Comparison of ENCODE assay signal across 9 mouse cellular contexts in the genomic region with DNA sequence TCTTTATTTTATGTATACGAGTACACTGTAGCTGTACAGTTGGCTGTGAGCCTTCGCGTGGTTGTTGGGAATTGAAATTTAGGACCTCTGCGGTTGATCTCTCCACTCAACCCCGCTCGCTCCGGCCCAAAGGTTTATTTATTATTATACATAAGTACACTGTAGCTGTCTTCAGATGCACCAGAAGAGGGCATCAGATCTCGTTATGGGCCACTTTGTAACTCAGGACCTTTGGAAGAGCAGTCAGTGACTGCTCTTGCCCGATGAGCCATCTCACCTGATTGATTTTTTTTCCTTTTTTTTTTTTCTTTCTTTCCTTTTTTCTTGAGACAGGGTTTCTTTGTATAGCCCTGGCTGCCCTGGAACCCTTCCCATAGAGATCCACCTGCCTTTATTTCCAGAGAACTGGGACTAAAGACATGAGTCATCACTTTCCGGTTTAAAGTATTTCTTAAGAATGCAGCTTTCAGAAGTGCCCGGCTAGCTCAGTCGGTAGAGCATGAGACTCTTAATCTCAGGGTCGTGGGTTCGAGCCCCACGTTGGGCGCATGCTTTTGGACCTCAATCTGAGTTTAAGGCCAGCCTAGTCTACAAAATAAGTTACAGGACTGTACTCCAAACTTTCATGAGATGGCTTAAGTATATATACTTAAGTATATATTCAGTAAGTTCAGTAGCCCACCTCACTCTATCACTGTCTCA. TPM values are rescaled to one million over a fixed set of nuclear protein-coding genes. Genes with fewer than 3 reads are reported as not detected.
DNase-seq lines count a peak whose midpoint lies in the region; ATAC-seq and TF ChIP-seq lines count a peak whose summit lies in the region.
"Had no signal": no experiment of that assay in that cellular context is flagged by ENCODE, and none has a peak within 500 bp of the region (broad histone marks: within the 10 kb centered on the region; RNA-seq: fewer than 3 reads in every experiment).

No protein-coding gene starts in this region.

- H3K9me3 ChIP-seq in ES-E14 (ENCODE audit: control insufficient read depth, insufficient read depth, low read depth, low read length), result no peaks in the 10 kb centered on the region
- no peaks in the 10 kb centered on the region for H3K9me3 ChIP-seq in hindbrain, embryonic 15.5 days
- H3K9me3 ChIP-seq in liver, embryonic 11.5 days (ENCODE audit: control insufficient read depth, low read length), result no peaks in the 10 kb centered on the region
- no peaks in the 10 kb centered on the region for H3K9me3 ChIP-seq in forebrain, embryonic 15.5 days

- in situ Hi-C loops in ES-E14 (cut with MboI; ENCODE audit: low sequenced_read_pairs in 2 of 2, unreplicated experiment in 2 of 2), result loop anchor here in 1 of 2 experiments (25.0 kb wide), 1 partner anchor 91 kb away; no protein-coding TSS in a partner anchor

- H3K4me1 ChIP-seq in ES-E14 (ENCODE audit: control insufficient read depth in 2 of 2, insufficient read depth in 2 of 2, low read length in 2 of 2, poor library complexity in 1 of 2), result peaks cover 0 to 10% of the 10 kb centered on the region in 2 experiments; a peak in 2 of 4 replicates
- no peaks in the 10 kb centered on the region for H3K4me1 ChIP-seq in hindbrain, embryonic 15.5 days (replicated peaks)
- peaks cover 21% of the 10 kb centered on the region for H3K4me1 ChIP-seq in liver, embryonic 11.5 days (replicated peaks; ENCODE audit: control insufficient read depth, insufficient read depth, low read length)
- no peaks in the 10 kb centered on the region; the same call in 1 of the 2 replicates for H3K4me1 ChIP-seq in forebrain, embryonic 15.5 days

- no peaks in the 10 kb centered on the region for H3K36me3 ChIP-seq in ES-E14 (ENCODE audit: control insufficient read depth, insufficient read depth, low read length, poor library complexity, severe bottlenecking)
- no peaks in the 10 kb centered on the region for H3K36me3 ChIP-seq in hindbrain, embryonic 15.5 days
- no peaks in the 10 kb centered on the region for H3K36me3 ChIP-seq in liver, embryonic 11.5 days (ENCODE audit: control insufficient read depth, insufficient read depth, low read length)
- H3K36me3 ChIP-seq in forebrain, embryonic 15.5 days, result no peaks in the 10 kb centered on the region

- peak overlapping the region; percentile 12 to 39; a peak in 3 of 4 replicates for H3K4me3 ChIP-seq in ES-E14 (ENCODE audit: insufficient read depth in 1 of 2, low read depth in 1 of 2, low read length in 2 of 2, poor library complexity in 1 of 2, severe bottlenecking in 1 of 2)
- no peak overlapping the region for H3K4me3 ChIP-seq in hindbrain, embryonic 15.5 days
- H3K4me3 ChIP-seq in liver, embryonic 11.5 days (ENCODE audit: low read depth, low read length), result peak overlapping the region; percentile 43
- no peak overlapping the region for H3K4me3 ChIP-seq in forebrain, embryonic 15.5 days

- DNase-seq in layer of hippocampus, postnatal 36 days, result peak; percentile 16 to 46
- no peak for DNase-seq in layer of hippocampus, adult 11-12 months (ENCODE audit: low spot score)
- no peak for DNase-seq in ES-E14 (ENCODE audit: low read depth, low spot score)
- peak; percentile 75 for DNase-seq in liver, embryonic 11.5 days (ENCODE audit: low spot score)
- DNase-seq in thymus, postnatal 25 days, result peak; percentile 30

- H3K27me3 ChIP-seq in hindbrain, embryonic 15.5 days, result 0 out of 2 replicates have a peak, but pooled peaks cover 18% of the 10 kb centered on the region
- 0 out of 2 replicates have a peak, but pooled peaks cover under 1% of the 10 kb centered on the region for H3K27me3 ChIP-seq in liver, embryonic 11.5 days (replicated peaks; ENCODE audit: control insufficient read depth, insufficient read depth, low read length)
- H3K27me3 ChIP-seq in forebrain, embryonic 15.5 days, result peaks cover 20% of the 10 kb centered on the region

- no peak overlapping the region for H3K27ac ChIP-seq in ES-E14 (ENCODE audit: insufficient read depth, low read depth, low read length, poor library complexity, severe bottlenecking)
- H3K27ac ChIP-seq in hindbrain, embryonic 15.5 days (replicated peaks), result no peak overlapping the region
- H3K27ac ChIP-seq in liver, embryonic 11.5 days (ENCODE audit: low read depth, low read length), result no peak overlapping the region; the same call in 1 of the 2 replicates
- H3K27ac ChIP-seq in forebrain, embryonic 15.5 days (replicated peaks), result no peak overlapping the region

- H3K4me2 ChIP-seq in hindbrain, embryonic 15.5 days, result peak overlapping the region; percentile 17; the same call in 1 of the 2 replicates
- peak overlapping the region; percentile 70 for H3K4me2 ChIP-seq in liver, embryonic 11.5 days
- no peak overlapping the region for H3K4me2 ChIP-seq in forebrain, embryonic 15.5 days (replicated peaks)

- H3K9ac ChIP-seq in ES-E14 (ENCODE audit: insufficient read depth, low read depth, low read length, poor library complexity, severe bottlenecking), result no peak overlapping the region
- H3K9ac ChIP-seq in hindbrain, embryonic 15.5 days, result no peak overlapping the region
- peak overlapping the region; percentile 26; the same call in 1 of the 2 replicates for H3K9ac ChIP-seq in liver, embryonic 11.5 days (ENCODE audit: low read depth, low read length)
- H3K9ac ChIP-seq in forebrain, embryonic 15.5 days (replicated peaks), result no peak overlapping the region

- WGBS in hindbrain, embryonic 15.5 days, result 10% methylated on average over 16 of the region's 16 CpGs
- WGBS in liver, embryonic 11.5 days, result 4% methylated on average over 16 of the region's 16 CpGs
- 11% methylated on average over 16 of the region's 16 CpGs for WGBS in forebrain, embryonic 15.5 days

- ATAC-seq in common myeloid progenitor, adult 5-6 weeks (replicated peaks; ENCODE audit: low read depth, poor library complexity, severe bottlenecking), result peak; percentile 69
- peak; percentile 54; the same call in 1 of the 2 replicates for ATAC-seq in hindbrain, embryonic 15.5 days (ENCODE audit: low FRiP score, low read depth)
- peak; percentile 76 for ATAC-seq in liver, embryonic 11.5 days (replicated peaks; ENCODE audit: low FRiP score)
- ATAC-seq in forebrain, embryonic 15.5 days (replicated peaks), result no peak

TF ChIP-seq in ES-E14, 5 proteins besides CTCF, POLR2A, EP300 and RAD21:
- TF ChIP-seq CHD2 (IDR thresholded peaks at IDR 0.05; ENCODE audit: low read depth, low read length) (no peak), ZNF384 (IDR thresholded peaks at IDR 0.05; ENCODE audit: low read depth, low read length) (no peak), HCFC1 (IDR thresholded peaks at IDR 0.05; ENCODE audit: borderline replicate concordance, insufficient read depth, low read length) (no peak), ZC3H11A (IDR thresholded peaks at IDR 0.05; ENCODE audit: borderline replicate concordance, low read depth, low read length) (no peak), MAFK (IDR thresholded peaks at IDR 0.05; ENCODE audit: insufficient read depth, low read depth, low read length) (peak; percentile 88; the same call in 1 of the 2 replicates)

RNA-seq across cellular contexts. Expression of gene BC107364, which starts 24.2 kb away (rescaled TPM):
- not detected for total RNA-seq in layer of hippocampus, postnatal 36 days (2021)
- total RNA-seq in ES-E14 (2012; rRNA removed), result not detected in 2 replicates
- total RNA-seq in common myeloid progenitor, adult 5-6 weeks (2017), result not detected in 2 replicates
- not detected in 2 replicates for polyA plus RNA-seq in hindbrain, embryonic 15.5 days (2015; fragmentation: Nextera tagmentation; extraction: Ambion mirVana)
- not detected in 2 replicates for polyA plus RNA-seq in liver, embryonic 11.5 days (2014; fragmentation: Nextera tagmentation; extraction: Ambion mirVana)
- polyA plus RNA-seq in forebrain, embryonic 15.5 days (2015; fragmentation: Nextera tagmentation; extraction: Ambion mirVana), result not detected in 2 replicates
- total RNA-seq: heart, adult 18-20 months had no signal

Comparison
In these comparisons a context has a peak if more than half of its experiments do, and no peak if none do; other contexts are left out.
1. DNase-seq: peak in layer of hippocampus, postnatal 36 days (2 of 2), liver, embryonic 11.5 days (single experiment) and thymus, postnatal 25 days (single experiment); none in layer of hippocampus, adult 11-12 months (single experiment) and ES-E14 (single experiment).
2. H3K4me3 ChIP-seq: peak in ES-E14 (2 of 2) and liver, embryonic 11.5 days (single experiment); none in hindbrain, embryonic 15.5 days (single experiment) and forebrain, embryonic 15.5 days (single experiment).